Comparison of ENCODE assay signal across 8 mouse cellular contexts in genomic region chr4:26346443-26347106, GRCm38 (mm10). TPM values are rescaled to one million over a fixed set of nuclear protein-coding genes. Genes with fewer than 3 reads are reported as not detected.
DNase-seq lines count a peak whose midpoint lies in the region; ATAC-seq lines count a peak whose summit lies in the region.

Manea (minus strand) TSS chr4:26346891.

- no peaks in the 10 kb centered on the region for H3K36me3 ChIP-seq in hindbrain, embryonic 16.5 days (ENCODE audit: control insufficient read depth, insufficient read depth, low read length)
- H3K36me3 ChIP-seq in macrophage (ENCODE audit: inconsistent target): no peaks in the 10 kb centered on the region

- H3K9ac ChIP-seq in hindbrain, embryonic 16.5 days (ENCODE audit: low read depth, low read length): peak within 1 kb of the TSS; percentile 96

- no peaks in the 10 kb centered on the region for H3K27me3 ChIP-seq in hindbrain, embryonic 16.5 days (replicated peaks; ENCODE audit: control insufficient read depth, insufficient read depth, low read length)

- H3K9me3 ChIP-seq in hindbrain, embryonic 16.5 days (ENCODE audit: control insufficient read depth, low read length): no peaks in the 10 kb centered on the region

- ATAC-seq in hindbrain, embryonic 16.5 days: peak; percentile 98

- peak within 1 kb of the TSS; percentile 64 for H3K4me2 ChIP-seq in hindbrain, embryonic 16.5 days (ENCODE audit: low read length)

- H3K79me2 ChIP-seq in macrophage (ENCODE audit: inconsistent target): peaks cover 19% of the 10 kb centered on the region; the same call in 1 of the 2 replicates

- peak within 1 kb of the TSS; percentile 91 for H3K27ac ChIP-seq in hindbrain, embryonic 16.5 days (ENCODE audit: low read depth, low read length)
- H3K27ac ChIP-seq in macrophage: peak within 1 kb of the TSS; percentile 57

- peak within 1 kb of the TSS; percentile 92 for H3K4me3 ChIP-seq in hindbrain, embryonic 16.5 days (ENCODE audit: low read length)
- peak within 1 kb of the TSS; percentile 64 for H3K4me3 ChIP-seq in macrophage (ENCODE audit: inconsistent target)

- DNase-seq in WW6 (ENCODE audit: low read depth, low spot score): peak; percentile 72
- DNase-seq in cerebellum, postnatal 4 days (ENCODE audit: low spot score in 2 of 2): peak; percentile 64 to 84
- peak; percentile 96 for DNase-seq in gastrocnemius, adult 18-20 months (ENCODE audit: low spot score)
- DNase-seq in left cerebral cortex, adult 18-20 months (ENCODE audit: low spot score in 2 of 2): peak; percentile 88 to 89
- DNase-seq in right cerebral cortex, adult 18-20 months: peak; percentile 91
- DNase-seq in urinary bladder, postnatal 10 days (ENCODE audit: low spot score): peak; percentile 66

- 0% methylated on average over 48 of the region's 52 CpGs for WGBS in hindbrain, embryonic 16.5 days
- WGBS in macrophage (ENCODE audit: missing documents): 1% methylated on average over 44 of the region's 52 CpGs

- peaks cover 3% of the 10 kb centered on the region for H3K4me1 ChIP-seq in hindbrain, embryonic 16.5 days (ENCODE audit: control insufficient read depth, insufficient read depth, low read depth, low read length)

RNA-seq across cellular contexts. Expression of gene Manea, which starts in this region (rescaled TPM):
- total RNA-seq in gastrocnemius, adult 18-20 months (2021): 1 to 10 TPM; 3.2 to 5.5 TPM
- polyA plus RNA-seq in hindbrain, embryonic 16.5 days (2015; fragmentation: Nextera tagmentation; extraction: Ambion mirVana): 14.8 and 16.0 TPM in 2 replicates
- 10 to 100 TPM; 30.0 to 38.3 TPM for total RNA-seq in left cerebral cortex, adult 18-20 months (2021)
- total RNA-seq in macrophage (2018; cell fraction: chromatin; rRNA removed): 1 to 10 TPM; 1.6 to 9.9 (median 4.2) TPM
- 10 to 100 TPM; 14.4 to 26.5 (median 19.6) TPM for total RNA-seq in macrophage (2018; cell fraction: cytosol; rRNA removed)
- 10 to 100 TPM in 19 of 26 experiments, 1 to 10 TPM in 7; 5.9 to 32.2 (median 13.1) TPM for total RNA-seq in macrophage (2018; cell fraction: nucleus; rRNA removed)
- polyA plus RNA-seq in macrophage (2018): 14.2 to 20.5 TPM (median 17.2 TPM) in 3 replicates

Comparison
In these comparisons a context has a peak if more than half of its experiments do, and no peak if none do; other contexts are left out.
1. Peak in every context shown above with its lines: DNase-seq, ATAC-seq, H3K4me3 ChIP-seq and H3K27ac ChIP-seq.
2. RNA of gene Manea (total RNA-seq): 30.0 to 38.3 TPM in left cerebral cortex, adult 18-20 months; 3.2 to 5.5 TPM in gastrocnemius, adult 18-20 months; every median in the first group is over 4 times any median in the second.